ENCODE assay signal across 10 mouse cellular contexts in the genomic region with DNA sequence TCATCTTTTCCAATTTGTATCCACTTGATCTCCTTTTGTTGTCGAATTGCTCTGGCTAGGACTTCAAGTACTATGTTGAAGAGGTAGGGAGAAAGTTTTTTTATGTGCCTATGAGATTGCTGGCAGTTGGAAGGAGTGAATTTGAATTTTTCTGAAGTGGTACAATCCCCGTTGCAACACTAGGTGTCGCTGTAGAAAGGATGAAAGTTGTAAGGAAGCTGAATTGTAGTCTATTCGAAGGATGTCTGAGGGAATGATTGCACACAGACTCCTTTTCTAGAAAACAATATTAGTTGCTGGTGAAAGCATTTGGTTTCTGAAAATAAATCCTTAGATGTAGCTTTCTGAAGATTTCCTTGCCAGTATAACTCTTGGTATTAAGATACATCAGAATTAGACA. TPM values are rescaled to one million over a fixed set of nuclear protein-coding genes. Genes with fewer than 3 reads are reported as not detected.
DNase-seq lines count a peak whose midpoint lies in the region; ATAC-seq and TF ChIP-seq lines count a peak whose summit lies in the region.
"Had no signal": no experiment of that assay in that cellular context is flagged by ENCODE, and none has a peak within 500 bp of the region (broad histone marks: within the 10 kb centered on the region; RNA-seq: fewer than 3 reads in every experiment).

No protein-coding gene starts in this region.

- H3K4me3 ChIP-seq in kidney, adult 2 months (ENCODE audit: insufficient read depth, low read depth, low read length): no peak overlapping the region
- H3K4me3 ChIP-seq in kidney, embryonic 14.5 days (ENCODE audit: low read length): no peak overlapping the region
- H3K4me3 ChIP-seq in neural tube, embryonic 13.5 days: no peak overlapping the region
- H3K4me3 ChIP-seq: embryonic facial prominence, embryonic 13.5 days; liver, embryonic 15.5 days had no signal

- 5% methylated on average over 4 of the region's 4 CpGs for WGBS in kidney, adult 2 months
- WGBS in kidney, embryonic 14.5 days: 3% methylated on average over 4 of the region's 4 CpGs
- 3% methylated on average over 4 of the region's 4 CpGs for WGBS in neural tube, embryonic 13.5 days

- no peaks in the 10 kb centered on the region for H3K4me1 ChIP-seq in kidney, adult 2 months (ENCODE audit: control insufficient read depth, insufficient read depth, low read length)
- H3K4me1 ChIP-seq in kidney, embryonic 14.5 days (ENCODE audit: control insufficient read depth, insufficient read depth, low read length): no peaks in the 10 kb centered on the region
- H3K4me1 ChIP-seq in neural tube, embryonic 13.5 days (replicated peaks): no peaks in the 10 kb centered on the region
- H3K4me1 ChIP-seq: embryonic facial prominence, embryonic 13.5 days; liver, embryonic 15.5 days had no signal

- no peaks in the 10 kb centered on the region for H3K36me3 ChIP-seq in kidney, adult 2 months (ENCODE audit: control insufficient read depth, insufficient read depth, low read length)
- no peaks in the 10 kb centered on the region for H3K36me3 ChIP-seq in kidney, embryonic 14.5 days (ENCODE audit: control insufficient read depth, insufficient read depth, low read length)
- no peaks in the 10 kb centered on the region for H3K36me3 ChIP-seq in neural tube, embryonic 13.5 days
- H3K36me3 ChIP-seq: embryonic facial prominence, embryonic 13.5 days; liver, embryonic 15.5 days had no signal

- no peak for ATAC-seq in kidney, embryonic 14.5 days (ENCODE audit: low FRiP score, low TSS enrichment)
- ATAC-seq in neural tube, embryonic 13.5 days (ENCODE audit: low read depth): 0 out of 2 replicates have a peak, but pooled peaks have one; percentile 53

- H3K4me2 ChIP-seq in kidney, embryonic 14.5 days (replicated peaks; ENCODE audit: low read depth, low read length): no peak overlapping the region
- no peak overlapping the region for H3K4me2 ChIP-seq in neural tube, embryonic 13.5 days
- H3K4me2 ChIP-seq: embryonic facial prominence, embryonic 13.5 days; liver, embryonic 15.5 days had no signal

- intact Hi-C loops in heart, postnatal 14 days (cut with DNase I): loop anchor here (2.0 kb wide), 1 partner anchor 59 kb away; no protein-coding TSS in a partner anchor
- intact Hi-C loops in left cerebral cortex, postnatal 10 days (cut with DNase I): loop anchor here (10.0 kb wide), 1 partner anchor 131 kb away; no protein-coding TSS in a partner anchor

- no peaks in the 10 kb centered on the region for H3K27me3 ChIP-seq in kidney, adult 2 months (replicated peaks; ENCODE audit: control insufficient read depth, insufficient read depth, low read length)
- no peaks in the 10 kb centered on the region for H3K27me3 ChIP-seq in kidney, embryonic 14.5 days (ENCODE audit: control insufficient read depth, insufficient read depth, low read length)
- no peaks in the 10 kb centered on the region for H3K27me3 ChIP-seq in neural tube, embryonic 13.5 days
- H3K27me3 ChIP-seq: embryonic facial prominence, embryonic 13.5 days; liver, embryonic 15.5 days had no signal

- H3K27ac ChIP-seq in kidney, adult 2 months (ENCODE audit: insufficient read depth, low read depth, low read length): no peak overlapping the region
- H3K27ac ChIP-seq in kidney, embryonic 14.5 days (ENCODE audit: low read depth, low read length): no peak overlapping the region
- no peak overlapping the region for H3K27ac ChIP-seq in neural tube, embryonic 13.5 days (replicated peaks)
- H3K27ac ChIP-seq: embryonic facial prominence, embryonic 13.5 days; liver, embryonic 15.5 days had no signal

- TF ChIP-seq CTCF in kidney, adult 2 months (conservative IDR thresholded peaks at IDR 0.05; ENCODE audit: insufficient read depth, insufficient read length, low read depth, low read length): no peak

- no peak for TF ChIP-seq POLR2A in kidney, adult 2 months (IDR thresholded peaks at IDR 0.05; ENCODE audit: low read depth, low read length)

- DNase-seq in kidney, adult 2 months: peak; percentile 73
- DNase-seq in ES-CJ7 (ENCODE audit: low read depth, low spot score): peak; percentile 56
- peak; percentile 31 for DNase-seq in c-Kit-positive CD71-negative TER-119-negative erythroid progenitor cells, embryonic 14.5 days (ENCODE audit: low read depth)
- peak; percentile 47 to 68 for DNase-seq in heart, postnatal 14 days
- DNase-seq in left cerebral cortex, postnatal 10 days (ENCODE audit: extremely low spot score in 1 of 2, low spot score in 2 of 2): peak; percentile 37 to 67
- DNase-seq in ovary, postnatal 36 days (ENCODE audit: low spot score): no peak

- H3K9ac ChIP-seq in kidney, embryonic 14.5 days (ENCODE audit: low read depth, low read length): no peak overlapping the region
- no peak overlapping the region for H3K9ac ChIP-seq in neural tube, embryonic 13.5 days
- H3K9ac ChIP-seq: embryonic facial prominence, embryonic 13.5 days; liver, embryonic 15.5 days had no signal

- no peaks in the 10 kb centered on the region for H3K9me3 ChIP-seq in kidney, embryonic 14.5 days (ENCODE audit: control insufficient read depth, low read length)
- no peaks in the 10 kb centered on the region for H3K9me3 ChIP-seq in neural tube, embryonic 13.5 days
- H3K9me3 ChIP-seq: liver, embryonic 15.5 days had no signal

RNA-seq across cellular contexts. Expression of a gene that starts 54.6 kb away (rescaled TPM):
- 451 and 505 TPM in 2 replicates for polyA plus RNA-seq in kidney, adult 2 months (2012; rRNA removed)
- polyA plus RNA-seq in kidney, embryonic 14.5 days (2014; fragmentation: Nextera tagmentation; extraction: Ambion mirVana): 129 and 140 TPM in 2 replicates
- total RNA-seq in heart, postnatal 14 days (2021): 100 to 1,000 TPM; 304 to 322 TPM
- total RNA-seq in left cerebral cortex, postnatal 10 days (2021): 100 to 1,000 TPM; 200 to 275 TPM
- polyA plus RNA-seq in neural tube, embryonic 13.5 days (2015; fragmentation: Nextera tagmentation; extraction: Ambion mirVana): 145 and 158 TPM in 2 replicates
